Mouse (Mus musculus): ENCODE data around the gene Gm34653. TPM values are rescaled to one million over a fixed set of nuclear protein-coding genes. Genes with fewer than 3 reads are reported as not detected.

Gene Gm34653
- total RNA-seq, 2 experiments from 2014 or later: not detected

DNA sequence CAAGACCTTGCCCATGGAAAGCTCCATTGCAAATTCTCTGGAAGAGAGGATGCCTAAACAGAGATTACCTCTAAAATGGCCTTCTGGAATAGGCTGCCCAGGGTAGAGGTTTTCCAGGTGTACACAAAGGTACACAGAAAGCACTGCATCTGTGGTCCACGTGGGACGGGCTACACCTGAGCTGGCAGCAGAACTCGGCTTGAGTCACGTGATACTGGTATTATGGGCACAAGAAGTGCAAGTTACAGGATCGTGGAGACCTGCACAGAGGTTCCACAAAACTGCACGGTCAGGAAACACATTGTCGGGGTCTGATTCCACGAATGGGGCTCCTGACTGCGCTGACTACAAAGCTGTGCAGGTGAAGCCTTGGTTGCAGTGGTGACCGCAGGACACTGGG, 47.2 kb downstream of the Gm34653 start:
- DNase-seq (ENCODE audit: extremely low spot score in 1 of 2, low spot score in 1 of 2): no peak

DNA sequence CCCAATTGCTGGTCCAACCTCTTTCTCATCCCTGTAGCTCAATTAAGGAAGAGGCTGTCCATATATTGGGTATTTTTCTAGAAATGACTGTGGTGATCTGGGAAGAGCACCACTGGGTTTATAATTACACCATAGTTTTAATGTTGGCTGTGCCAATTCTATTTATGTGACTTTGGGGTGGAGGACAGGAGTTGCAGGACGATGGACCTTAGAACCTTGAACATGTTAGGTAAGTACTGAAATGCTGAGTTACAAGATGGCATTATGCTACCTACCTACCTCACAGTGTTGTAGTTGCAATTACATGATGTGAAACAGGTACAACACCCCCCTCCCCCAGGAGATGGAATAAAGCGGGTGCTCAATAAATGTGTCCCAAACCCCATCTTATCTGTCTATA, 50.0 kb downstream of the Gm34653 start:
- DNase-seq (ENCODE audit: extremely low spot score in 1 of 2, low spot score in 1 of 2): no peak

DNA sequence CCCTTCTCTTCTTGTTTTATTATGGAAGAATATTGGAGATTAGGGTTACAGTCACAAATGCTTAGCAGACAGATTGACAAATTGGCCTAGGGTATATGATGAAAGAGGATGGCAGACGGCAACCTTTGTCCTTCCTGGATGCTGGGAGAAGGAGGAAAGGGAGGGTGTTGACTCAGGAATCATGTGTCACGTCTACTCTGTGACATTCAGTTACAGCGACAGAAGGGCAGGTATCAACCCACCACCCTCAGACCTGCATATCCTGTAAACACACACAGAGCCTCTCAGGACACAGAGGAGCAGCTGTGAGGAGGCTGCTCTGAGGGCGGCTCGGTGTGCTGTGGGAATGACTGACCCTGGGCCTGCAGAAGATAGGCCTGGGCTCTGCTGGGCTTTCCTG, 50.4 kb downstream of the Gm34653 start:
- no peak for DNase-seq (ENCODE audit: extremely low spot score in 1 of 2, low spot score in 1 of 2)

DNA sequence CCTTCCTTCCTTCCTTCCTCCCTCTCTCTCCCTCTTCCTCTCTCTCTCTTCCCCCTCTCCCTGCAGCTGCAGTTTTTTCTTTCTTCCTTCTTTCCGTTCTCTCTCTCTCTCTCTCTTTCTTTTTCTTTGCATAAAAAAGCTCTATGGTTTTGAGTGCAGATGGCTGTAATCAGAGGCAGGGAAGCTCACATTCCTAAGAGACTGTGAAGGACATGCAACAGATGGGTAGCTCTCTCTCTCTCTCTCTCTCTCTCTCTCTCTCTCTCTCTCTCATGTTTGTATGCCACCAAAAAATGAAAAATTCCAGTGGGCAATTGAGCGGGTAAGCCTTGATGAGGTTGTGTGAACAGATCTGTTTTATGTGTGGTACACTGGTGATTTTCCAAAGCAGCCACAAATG, 51.4 kb downstream of the Gm34653 start:
- no peak for DNase-seq (ENCODE audit: extremely low spot score in 1 of 2, low spot score in 1 of 2)

Other genes starting within 250 kb of the Gm34653 start
- gene Gapvd1, start 77.8 kb upstream of the Gm34653 start, total RNA-seq (2021): 100 to 1,000 TPM in 1 of 2 experiments, 10 to 100 TPM in 1; 96.2 to 104 TPM
- 100 to 1,000 TPM; 220 to 358 TPM for gene Hspa5, start 61.0 kb upstream of the Gm34653 start, total RNA-seq (2021)
- 10 to 100 TPM; 29.6 to 34.6 TPM for gene Rabepk, start 33.1 kb upstream of the Gm34653 start, total RNA-seq (2021)
- 10 to 100 TPM; 82.5 to 84.3 TPM for gene Fbxw2, start 6.7 kb upstream of the Gm34653 start, total RNA-seq (2021)
- under 1 TPM; 0.44 to 0.49 TPM for gene Cutal, start 41.4 kb downstream of the Gm34653 start, total RNA-seq (2021)
- gene Psmd5, start 42.0 kb downstream of the Gm34653 start, total RNA-seq (2021): 10 to 100 TPM; 40.2 to 46.1 TPM
- gene Phf19, start 81.0 kb downstream of the Gm34653 start, total RNA-seq (2021): 1 to 10 TPM in 1 of 2 experiments, under 1 TPM in 1; 0.76 to 1.7 TPM
- gene Traf1, start 128.8 kb downstream of the Gm34653 start, total RNA-seq (2021): 1 to 10 TPM; 1.7 to 3.3 TPM
- gene Hc, start 228.4 kb downstream of the Gm34653 start, total RNA-seq (2021): under 1 TPM in 1 of 2 experiments, not detected in 1; 0.40 TPM

All from layer of hippocampus, postnatal 25 days (tissue).